Mouse (Mus musculus) 416B (cell line): ENCODE results near the gene Vmn2r81.
"Not testable (repeated sequence)": the region's sequence is repeated elsewhere in the genome, so short reads cannot be mapped to it uniquely, and the experiment has no call there.

ENCODE experiments used
- DNase-seq: peaks from one replicate; pipeline ENCODE4 v3.0.0; 2011; ENCODE audit warnings: low read depth

Gene Vmn2r81

DNA sequence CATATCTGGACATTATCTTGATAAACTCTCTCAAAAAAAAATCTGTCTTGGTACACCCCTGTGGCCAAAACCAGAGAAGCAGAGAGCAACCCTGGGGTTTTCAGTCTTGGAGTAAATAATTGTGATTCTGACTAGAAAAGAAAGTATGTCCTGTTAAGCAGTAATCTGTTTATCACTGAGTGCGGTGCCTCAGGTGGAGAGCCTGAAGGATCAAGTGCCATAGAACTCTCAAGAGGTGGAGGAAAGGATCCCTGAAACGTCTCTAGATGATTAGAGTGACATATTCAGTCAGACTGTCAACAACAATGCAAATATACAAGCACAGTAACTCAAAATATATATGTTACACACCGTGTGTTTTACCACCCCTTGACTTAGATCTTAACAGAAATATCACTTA is at the start of gene Vmn2r81:
Gene Vmn2r81, plus strand, starts transcription at position 301 of the 400 bp plus-strand sequence.
- DNase-seq = not testable (repeated sequence)

- not testable (repeated sequence) for DNase-seq
Measured at GRCm38 (mm10) chr10:79199973-79200372, 47.5 kb upstream of the Vmn2r81 start.

DNA sequence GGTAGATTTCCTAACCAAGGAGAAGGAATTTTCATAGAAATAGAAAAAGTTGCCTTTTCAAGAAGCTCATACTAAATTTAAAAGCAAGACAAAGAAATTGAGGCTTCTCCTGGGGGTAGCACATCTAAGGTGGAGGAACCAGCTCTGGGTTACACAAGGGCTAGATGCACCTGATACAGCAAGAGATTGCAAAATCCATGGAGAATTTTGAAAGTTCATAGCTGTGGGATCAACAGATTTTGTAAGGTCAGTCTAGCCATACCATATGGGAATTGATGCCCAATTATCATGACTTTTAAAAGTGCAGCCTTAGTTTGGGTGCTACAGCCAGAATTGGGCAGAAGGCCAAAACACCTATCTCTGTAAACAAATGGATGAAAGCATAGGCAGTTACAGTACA is 27.1 kb upstream of the Vmn2r81 start:
- DNase-seq = no peak

GRCm38 (mm10) chr10:79221606-79222005 is 25.9 kb upstream of the Vmn2r81 start:
- DNase-seq = no peak

GRCm38 (mm10) chr10:79222214-79222613 is 25.3 kb upstream of the Vmn2r81 start:
- DNase-seq = no peak

DNA sequence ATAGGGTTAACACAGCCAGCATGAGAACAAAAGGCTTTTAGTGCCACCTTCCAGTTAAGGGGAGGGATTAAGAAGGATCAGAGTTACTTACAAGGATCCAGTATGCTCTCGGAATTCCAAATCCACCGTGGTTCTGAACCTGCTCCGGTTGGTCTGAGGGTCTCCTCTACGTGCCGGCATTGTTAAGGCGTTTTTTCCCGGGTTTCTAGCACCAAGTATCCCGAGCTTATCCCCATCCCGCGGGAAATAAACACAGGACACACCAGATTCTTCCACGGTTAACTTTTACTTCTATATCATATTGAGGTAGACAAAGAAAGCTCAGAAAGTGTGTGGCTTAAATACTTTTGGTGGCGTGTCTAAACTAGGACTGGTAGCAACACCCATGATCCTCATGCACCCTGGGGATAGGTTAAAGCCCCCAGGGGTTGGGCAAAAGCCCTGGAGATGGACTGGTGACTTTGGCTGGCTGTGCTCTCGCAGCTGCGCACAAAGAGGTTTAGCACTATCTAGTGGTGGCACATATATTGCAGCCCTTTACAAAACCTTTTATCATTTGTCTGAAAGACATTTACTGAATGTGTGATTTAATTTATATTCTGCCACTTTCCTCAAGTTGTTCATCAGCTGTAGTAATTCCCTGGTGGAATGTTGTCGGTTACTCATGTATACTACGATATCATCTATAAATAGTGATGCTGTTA is 74.7 kb downstream of the Vmn2r81 start:
- not testable (repeated sequence) for DNase-seq

DNA sequence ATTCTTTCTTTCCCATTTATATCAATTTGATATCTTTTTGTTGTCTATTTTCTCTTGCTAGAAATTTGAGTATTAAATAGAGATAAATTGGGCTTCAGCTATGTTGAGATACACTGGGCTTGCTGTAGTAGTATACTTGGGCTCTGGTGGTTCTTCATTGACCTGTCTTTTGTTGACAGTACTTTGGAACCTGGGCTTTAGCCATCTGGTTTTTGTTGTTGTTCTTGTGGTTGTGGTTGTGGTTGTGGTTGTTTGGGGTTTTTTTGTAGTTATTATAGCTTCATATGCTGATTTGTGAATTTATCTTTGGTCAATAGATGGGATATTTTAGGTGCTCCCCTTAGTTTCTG is 75.2 kb downstream of the Vmn2r81 start:
- no peak for DNase-seq
